Mouse (Mus musculus) C2C12 (cell line): ENCODE results near the gene Ppp2r5d.

Experiments used
- CTCF ChIP-seq: IDR thresholded peaks from one replicate; pipeline ENCODE4 v1.5.1; 2011; ENCODE audit not compliant: control insufficient read depth, insufficient read depth, insufficient read length
- MAX ChIP-seq: IDR thresholded peaks from one replicate; pipeline ENCODE4 v1.6.1; 2011; ENCODE audit warnings: mild to moderate bottlenecking, control low read depth
- MYOG ChIP-seq: IDR thresholded peaks from one replicate; pipeline ENCODE4 v1.6.1; 2011; ENCODE audit not compliant: control insufficient read depth, insufficient read length; ENCODE audit errors: extremely low read depth

DNA sequence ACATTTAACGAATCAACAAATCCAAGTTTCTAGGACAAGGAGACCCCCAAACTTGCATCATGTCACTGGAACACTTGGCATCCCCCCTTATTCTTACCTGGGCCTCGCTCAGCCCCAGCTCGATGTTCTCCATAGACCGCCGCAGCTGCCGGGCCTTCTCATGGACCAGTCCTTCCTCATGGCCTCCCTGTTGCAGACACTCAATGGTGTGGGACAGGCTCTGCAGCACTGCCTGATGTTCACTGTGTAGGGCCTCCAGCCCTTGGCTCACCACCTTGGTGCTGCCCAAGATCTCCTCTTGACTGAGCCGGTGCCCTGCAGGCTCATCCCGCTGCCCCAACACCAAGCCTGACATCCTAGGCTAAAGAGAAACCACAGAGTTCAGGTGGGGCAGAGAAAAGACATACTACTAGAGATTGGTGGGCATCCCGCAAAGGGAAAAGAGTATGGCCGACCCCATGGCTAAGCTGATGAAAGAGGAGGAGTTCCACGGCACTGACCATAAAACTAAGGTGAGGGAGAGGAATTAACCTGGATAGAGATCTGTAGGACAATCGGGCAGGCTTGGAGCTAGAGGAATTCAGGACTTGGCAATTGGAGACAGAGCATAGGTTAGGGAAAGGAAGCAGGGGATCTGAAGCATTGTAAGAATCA lies 60.6 kb downstream of the Ppp2r5d start:
- no peak for TF ChIP-seq MAX
- TF ChIP-seq CTCF, result no peak
- no peak for TF ChIP-seq MYOG
